Mouse (Mus musculus): ENCODE measurements around the gene Abcc6.

GRCm38 (mm10) chr7:45981612-45982011 lies 48.5 kb downstream of the Abcc6 start:
- TF ChIP-seq CTCF (IDR thresholded peaks at IDR 0.05; ENCODE audit: low read depth) (no peak), EP300 (IDR thresholded peaks at IDR 0.05; ENCODE audit: low read depth) (no peak)
